Mouse (Mus musculus): ENCODE measurements around the gene Vapa. TPM values are rescaled to one million over a fixed set of nuclear protein-coding genes. Genes with fewer than 3 reads are reported as not detected.

Vapa gene
- polyA plus RNA-seq, 1 experiment from 2014 or later: 190 TPM

DNA sequence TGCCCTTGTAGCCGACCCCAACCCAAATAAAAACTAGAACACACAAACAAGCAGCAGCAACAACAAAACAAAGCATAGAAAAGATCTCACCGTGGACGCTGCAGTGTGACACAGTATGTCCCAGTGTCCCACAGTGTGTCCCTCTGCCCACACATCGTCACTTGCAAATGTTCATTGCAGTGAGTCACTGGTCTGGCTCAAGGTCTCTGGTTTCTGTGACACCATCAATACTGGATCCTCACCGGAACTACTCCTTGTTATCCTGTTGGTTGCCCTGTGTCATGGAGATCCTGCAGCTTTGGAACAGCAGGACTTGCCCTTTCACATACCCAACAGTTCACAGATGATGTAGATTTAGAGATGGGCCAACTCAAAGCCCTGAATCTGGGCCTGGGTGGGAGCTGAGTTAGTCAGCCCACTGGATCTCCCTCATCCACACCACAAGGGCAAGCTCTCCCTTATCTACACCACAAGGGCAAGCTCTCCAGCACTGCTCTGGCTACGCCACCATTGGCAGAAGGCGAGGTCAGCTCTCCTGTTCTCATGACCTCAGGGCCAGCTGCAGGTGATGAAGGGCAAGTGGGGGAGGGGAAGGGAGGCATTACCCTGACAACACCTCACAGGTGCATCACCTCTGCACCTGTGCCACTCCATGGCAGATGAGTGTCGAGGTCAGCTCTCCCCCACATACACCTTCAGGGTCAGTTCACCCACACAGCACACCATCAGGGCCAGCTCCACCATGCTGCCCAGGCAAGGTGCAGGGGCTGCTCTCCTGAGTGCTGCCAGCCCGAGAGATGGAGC, 35.2 kb upstream of the Vapa start:
- H3K9ac ChIP-seq (ENCODE audit: low read depth, low read length): no peak overlapping the region
- ATAC-seq (ENCODE audit: low FRiP score, low TSS enrichment): no peak
- H3K27me3 ChIP-seq (ENCODE audit: control insufficient read depth, insufficient read depth, low read length): no peaks in the 10 kb centered on the region
- H3K36me3 ChIP-seq (ENCODE audit: control insufficient read depth, insufficient read depth, low read length): no peaks in the 10 kb centered on the region
- 84% methylated on average over 9 of the region's 9 CpGs for WGBS
- no peaks in the 10 kb centered on the region; the same call in 1 of the 2 replicates for H3K4me1 ChIP-seq (ENCODE audit: control insufficient read depth, insufficient read depth, low read length)
- H3K4me2 ChIP-seq (replicated peaks; ENCODE audit: low read depth, low read length): no peak overlapping the region
- H3K9me3 ChIP-seq (ENCODE audit: control insufficient read depth, low read length): no peaks in the 10 kb centered on the region
- no peak overlapping the region for H3K27ac ChIP-seq (ENCODE audit: low read depth, low read length)
- no peak overlapping the region for H3K4me3 ChIP-seq (ENCODE audit: low read length)

DNA sequence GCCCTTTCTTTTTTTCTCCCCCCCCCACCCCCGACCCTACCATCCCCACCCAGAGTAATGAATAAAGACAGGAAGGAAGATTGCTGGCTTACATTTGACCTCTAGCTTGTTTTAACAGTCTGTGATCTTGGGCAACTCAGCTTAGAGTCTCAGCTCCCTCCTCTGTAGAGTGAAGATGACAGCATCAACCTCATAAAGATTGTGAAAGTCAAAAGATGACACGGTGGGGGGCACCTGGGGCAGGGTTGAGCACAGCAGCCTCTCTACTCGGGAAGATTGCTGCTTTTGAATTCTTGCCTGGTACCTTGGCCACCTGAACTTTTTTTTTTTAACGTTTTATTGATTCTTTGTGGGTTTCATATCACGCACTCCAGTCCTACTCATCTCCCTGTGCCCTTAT, 34.6 kb upstream of the Vapa start:
- H3K27me3 ChIP-seq (ENCODE audit: control insufficient read depth, insufficient read depth, low read length): no peaks in the 10 kb centered on the region
- no peak overlapping the region for H3K27ac ChIP-seq (ENCODE audit: low read depth, low read length)
- H3K9me3 ChIP-seq (ENCODE audit: control insufficient read depth, low read length): no peaks in the 10 kb centered on the region
- no peaks in the 10 kb centered on the region; the same call in 1 of the 2 replicates for H3K4me1 ChIP-seq (ENCODE audit: control insufficient read depth, insufficient read depth, low read length)
- 49% methylated on average over 5 of the region's 5 CpGs for WGBS
- no peaks in the 10 kb centered on the region for H3K36me3 ChIP-seq (ENCODE audit: control insufficient read depth, insufficient read depth, low read length)
- ATAC-seq (ENCODE audit: low FRiP score, low TSS enrichment): no peak
- H3K9ac ChIP-seq (ENCODE audit: low read depth, low read length): no peak overlapping the region
- no peak overlapping the region for H3K4me3 ChIP-seq (ENCODE audit: low read length)
- no peak overlapping the region for H3K4me2 ChIP-seq (replicated peaks; ENCODE audit: low read depth, low read length)

DNA sequence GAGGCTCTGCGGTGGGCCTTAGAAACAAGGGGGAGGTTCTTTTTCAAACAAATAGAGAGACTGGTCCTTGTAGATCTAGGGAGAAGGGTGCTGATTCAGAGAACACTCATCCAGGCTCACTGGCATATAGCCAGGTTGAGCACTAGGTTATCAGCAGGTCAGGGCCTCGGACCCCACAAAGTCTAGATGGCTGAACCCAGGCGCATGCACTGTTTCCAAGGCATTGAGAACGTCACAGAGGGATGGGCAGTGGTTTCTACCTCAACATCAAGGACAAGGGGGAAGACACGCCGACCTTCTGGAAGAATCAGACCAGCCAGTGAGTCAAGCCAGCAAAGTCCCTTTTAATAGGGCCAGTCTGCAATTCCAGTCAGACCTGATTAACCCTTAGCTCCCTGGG, 33.9 kb upstream of the Vapa start:
- H3K36me3 ChIP-seq (ENCODE audit: control insufficient read depth, insufficient read depth, low read length): no peaks in the 10 kb centered on the region
- no peak overlapping the region for H3K9ac ChIP-seq (ENCODE audit: low read depth, low read length)
- H3K27ac ChIP-seq (ENCODE audit: low read depth, low read length): no peak overlapping the region
- ATAC-seq (ENCODE audit: low FRiP score, low TSS enrichment): no peak
- no peak overlapping the region for H3K4me2 ChIP-seq (replicated peaks; ENCODE audit: low read depth, low read length)
- H3K9me3 ChIP-seq (ENCODE audit: control insufficient read depth, low read length): no peaks in the 10 kb centered on the region
- WGBS: 82% methylated on average over 6 of the region's 6 CpGs
- no peak overlapping the region for H3K4me3 ChIP-seq (ENCODE audit: low read length)
- no peaks in the 10 kb centered on the region for H3K27me3 ChIP-seq (ENCODE audit: control insufficient read depth, insufficient read depth, low read length)
- H3K4me1 ChIP-seq (ENCODE audit: control insufficient read depth, insufficient read depth, low read length): peaks cover 6% of the 10 kb centered on the region

DNA sequence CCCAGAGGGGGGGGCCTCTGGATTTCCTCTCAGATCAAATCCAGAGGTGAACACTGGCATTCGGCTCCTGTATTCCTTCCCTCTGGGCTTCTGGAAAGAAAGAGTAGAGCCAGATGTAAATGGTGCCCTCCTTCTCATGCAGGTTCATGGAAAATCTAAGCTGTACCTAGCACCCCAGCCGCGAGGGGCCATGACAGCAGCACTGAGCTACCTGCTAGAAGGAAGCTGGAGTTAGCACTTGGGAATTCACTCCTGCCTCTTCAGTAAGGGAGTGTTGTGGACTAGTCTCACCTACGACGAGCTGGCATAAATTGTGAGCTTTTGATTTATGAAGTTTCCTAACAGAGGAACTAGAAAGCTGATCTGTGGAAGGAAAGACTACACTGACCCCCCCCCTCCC, 30.2 kb upstream of the Vapa start:
- Histone ChIP-seq H3K4me2 (replicated peaks; ENCODE audit: low read depth, low read length) (no peak overlapping the region), H3K4me1 (ENCODE audit: control insufficient read depth, insufficient read depth, low read length) (peaks cover 6% of the 10 kb centered on the region), H3K4me3 (ENCODE audit: low read length) (no peak overlapping the region), H3K9ac (ENCODE audit: low read depth, low read length) (no peak overlapping the region), H3K36me3 (ENCODE audit: control insufficient read depth, insufficient read depth, low read length) (no peaks in the 10 kb centered on the region), H3K9me3 (ENCODE audit: control insufficient read depth, low read length) (no peaks in the 10 kb centered on the region), H3K27me3 (ENCODE audit: control insufficient read depth, insufficient read depth, low read length) (no peaks in the 10 kb centered on the region), H3K27ac (ENCODE audit: low read depth, low read length) (no peak overlapping the region)
- 62% methylated on average over 5 of the region's 5 CpGs for WGBS
- ATAC-seq (ENCODE audit: low FRiP score, low TSS enrichment): no peak

DNA sequence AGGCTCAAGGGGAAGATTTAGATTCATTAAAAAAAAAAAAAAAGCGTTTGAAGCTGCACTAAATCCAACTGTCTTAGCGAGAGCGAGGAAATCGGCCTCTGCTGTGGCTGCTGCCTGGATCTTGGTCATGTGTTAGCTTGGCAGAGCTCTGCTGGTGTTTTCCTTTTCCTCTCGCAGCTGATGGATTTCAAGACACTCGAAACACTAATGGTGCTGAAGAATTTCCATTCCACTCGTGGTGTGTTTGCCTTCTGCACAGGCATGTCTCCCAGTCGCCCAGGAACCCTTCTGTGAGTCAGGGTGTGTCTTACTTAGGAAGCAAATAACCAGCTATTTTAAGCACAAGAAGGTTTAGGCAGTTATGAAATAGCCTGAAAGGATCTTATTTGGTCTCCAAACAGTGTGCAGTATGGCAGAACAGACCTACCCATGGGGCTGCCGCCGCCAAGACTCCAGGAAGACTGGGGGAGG, 29.7 kb upstream of the Vapa start:
- ATAC-seq (ENCODE audit: low FRiP score, low TSS enrichment): 0 out of 2 replicates have a peak, but pooled peaks have one; percentile 24
- 33% methylated on average over 10 of the region's 10 CpGs for whole genome bisulfite sequencing
- Histone ChIP-seq H3K27ac (ENCODE audit: low read depth, low read length) (no peak overlapping the region), H3K4me2 (replicated peaks; ENCODE audit: low read depth, low read length) (no peak overlapping the region), H3K27me3 (ENCODE audit: control insufficient read depth, insufficient read depth, low read length) (no peaks in the 10 kb centered on the region), H3K4me1 (ENCODE audit: control insufficient read depth, insufficient read depth, low read length) (peaks cover 6% of the 10 kb centered on the region), H3K9me3 (ENCODE audit: control insufficient read depth, low read length) (no peaks in the 10 kb centered on the region), H3K4me3 (ENCODE audit: low read length) (no peak overlapping the region), H3K9ac (ENCODE audit: low read depth, low read length) (no peak overlapping the region), H3K36me3 (ENCODE audit: control insufficient read depth, insufficient read depth, low read length) (no peaks in the 10 kb centered on the region)

DNA sequence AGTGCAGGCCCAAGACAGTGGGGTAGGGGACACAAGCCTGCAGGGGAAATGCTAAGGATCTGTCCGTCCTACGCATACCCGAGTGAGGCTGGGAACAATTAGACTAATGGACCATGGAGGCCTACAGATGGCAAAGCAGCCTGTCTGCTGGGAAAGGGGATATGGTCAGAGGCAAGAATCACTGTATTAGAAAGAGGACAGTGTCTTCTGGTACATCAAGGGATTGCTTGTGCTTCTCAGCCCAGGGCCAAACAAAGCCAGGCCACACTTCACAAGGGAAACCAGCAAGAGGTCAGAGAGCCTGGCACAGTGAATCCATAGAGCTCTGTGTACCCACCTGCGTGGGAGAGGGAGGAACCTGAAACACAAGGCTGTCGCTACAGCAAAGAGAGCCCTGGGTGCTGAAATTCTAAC, 29.2 kb upstream of the Vapa start:
- H3K27me3 ChIP-seq (ENCODE audit: control insufficient read depth, insufficient read depth, low read length): no peaks in the 10 kb centered on the region
- H3K27ac ChIP-seq (ENCODE audit: low read depth, low read length): no peak overlapping the region
- H3K4me3 ChIP-seq (ENCODE audit: low read length): no peak overlapping the region
- peaks cover 6% of the 10 kb centered on the region for H3K4me1 ChIP-seq (ENCODE audit: control insufficient read depth, insufficient read depth, low read length)
- no peaks in the 10 kb centered on the region for H3K36me3 ChIP-seq (ENCODE audit: control insufficient read depth, insufficient read depth, low read length)
- no peak overlapping the region for H3K9ac ChIP-seq (ENCODE audit: low read depth, low read length)
- WGBS: 31% methylated on average over 5 of the region's 5 CpGs
- H3K9me3 ChIP-seq (ENCODE audit: control insufficient read depth, low read length): no peaks in the 10 kb centered on the region
- no peak overlapping the region for H3K4me2 ChIP-seq (replicated peaks; ENCODE audit: low read depth, low read length)
- ATAC-seq (ENCODE audit: low FRiP score, low TSS enrichment): peak; percentile 59; the same call in 1 of the 2 replicates

DNA sequence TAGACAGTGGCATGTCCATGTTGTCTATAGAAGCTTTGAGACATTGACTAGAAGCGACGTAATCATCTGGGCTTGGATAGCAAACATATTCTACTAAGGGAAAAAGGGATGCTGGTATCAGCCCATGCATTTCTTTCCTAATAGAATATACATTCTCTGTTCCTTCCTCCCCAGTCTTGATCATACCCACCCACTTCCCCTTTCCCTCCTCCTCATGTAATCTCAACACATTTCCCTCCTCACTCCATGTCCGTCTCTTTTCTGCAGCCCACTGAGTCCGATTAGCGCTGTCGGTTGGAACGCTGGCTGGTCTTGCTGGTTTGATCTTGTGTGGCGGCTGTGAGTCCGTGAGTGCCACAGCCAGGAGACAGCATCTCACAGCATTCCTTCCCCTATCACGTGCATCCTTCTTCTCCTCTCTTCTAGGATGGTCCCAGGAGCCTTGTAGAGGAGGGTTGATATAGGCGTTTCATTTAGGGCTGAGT, 28.4 kb upstream of the Vapa start, which contains the start of gene Txndc2:
Gene Txndc2, minus strand, starts transcription at position 435 of the 485 bp plus-strand sequence.
- no peaks in the 10 kb centered on the region for H3K27me3 ChIP-seq (ENCODE audit: control insufficient read depth, insufficient read depth, low read length)
- no peak within 1 kb of the TSS for H3K27ac ChIP-seq (ENCODE audit: low read depth, low read length)
- no peaks in the 10 kb centered on the region for H3K9me3 ChIP-seq (ENCODE audit: control insufficient read depth, low read length)
- H3K4me3 ChIP-seq (ENCODE audit: low read length): no peak within 1 kb of the TSS
- H3K36me3 ChIP-seq (ENCODE audit: control insufficient read depth, insufficient read depth, low read length): no peaks in the 10 kb centered on the region
- ATAC-seq (ENCODE audit: low FRiP score, low TSS enrichment): no peak
- no peak within 1 kb of the TSS for H3K4me2 ChIP-seq (replicated peaks; ENCODE audit: low read depth, low read length)
- 83% methylated on average over 11 of the region's 11 CpGs for WGBS
- H3K9ac ChIP-seq (ENCODE audit: low read depth, low read length): no peak within 1 kb of the TSS
- H3K4me1 ChIP-seq (ENCODE audit: control insufficient read depth, insufficient read depth, low read length): peaks cover 6% of the 10 kb centered on the region

DNA sequence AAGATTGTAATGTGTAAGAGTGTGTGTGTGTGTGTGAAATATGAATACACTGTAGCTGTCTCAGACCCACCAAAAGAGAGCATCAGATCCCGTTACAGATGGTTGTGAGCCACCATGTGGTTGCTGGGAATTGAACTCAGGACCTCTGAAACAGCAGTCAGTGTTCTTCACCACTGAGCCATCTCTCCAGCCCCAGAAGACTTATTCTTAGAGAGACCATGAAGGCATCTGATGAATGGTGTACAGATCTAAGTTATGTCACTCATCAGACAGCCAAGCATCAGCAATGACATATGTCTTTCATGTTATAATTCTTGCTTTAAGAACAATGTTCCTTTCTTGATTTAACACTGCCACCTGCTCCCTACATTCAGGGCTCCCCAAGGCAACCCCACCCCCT, 25.8 kb upstream of the Vapa start:
- ATAC-seq (ENCODE audit: low FRiP score, low TSS enrichment): no peak
- no peak overlapping the region for H3K27ac ChIP-seq (ENCODE audit: low read depth, low read length)
- H3K4me1 ChIP-seq (ENCODE audit: control insufficient read depth, insufficient read depth, low read length): peaks cover 6% of the 10 kb centered on the region
- no peak overlapping the region for H3K9ac ChIP-seq (ENCODE audit: low read depth, low read length)
- 90% methylated on average over 1 of the region's 1 CpGs for WGBS
- no peaks in the 10 kb centered on the region for H3K27me3 ChIP-seq (ENCODE audit: control insufficient read depth, insufficient read depth, low read length)
- no peak overlapping the region for H3K4me3 ChIP-seq (ENCODE audit: low read length)
- H3K9me3 ChIP-seq (ENCODE audit: control insufficient read depth, low read length): no peaks in the 10 kb centered on the region
- H3K4me2 ChIP-seq (replicated peaks; ENCODE audit: low read depth, low read length): no peak overlapping the region
- H3K36me3 ChIP-seq (ENCODE audit: control insufficient read depth, insufficient read depth, low read length): no peaks in the 10 kb centered on the region

DNA sequence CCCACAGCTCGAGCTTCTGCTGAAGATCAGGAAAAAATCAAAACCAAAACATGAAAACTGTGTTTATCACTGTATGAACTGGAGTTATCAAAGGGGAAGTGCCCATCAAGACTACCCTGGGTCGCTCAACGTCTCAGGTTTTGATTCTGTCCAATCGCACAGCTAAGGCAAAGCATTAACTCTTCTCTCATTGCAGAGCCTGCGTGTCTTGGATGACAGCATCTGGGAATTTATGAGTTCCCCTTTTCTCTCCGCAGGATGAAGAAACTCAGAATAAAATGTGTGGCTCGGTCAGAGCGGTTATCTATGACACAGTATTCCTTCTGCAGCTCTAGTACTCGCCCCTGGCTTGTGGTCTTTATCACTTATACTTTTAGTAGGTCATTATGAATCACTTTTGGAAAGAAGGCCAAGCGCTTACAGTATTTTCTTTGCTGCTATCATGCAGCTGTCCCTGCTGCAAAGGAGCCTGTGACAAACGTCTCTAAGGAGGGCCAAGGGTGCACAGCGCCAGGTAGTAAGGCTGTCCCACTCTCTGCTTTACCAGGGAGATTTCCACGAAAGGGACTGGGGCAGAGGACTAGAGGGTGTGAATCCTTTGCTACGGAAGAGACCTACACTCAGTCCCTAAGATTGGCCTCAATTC, 22.5 kb upstream of the Vapa start:
- H3K9me3 ChIP-seq (ENCODE audit: control insufficient read depth, low read length): no peaks in the 10 kb centered on the region
- H3K9ac ChIP-seq (ENCODE audit: low read depth, low read length): no peak overlapping the region
- H3K4me2 ChIP-seq (replicated peaks; ENCODE audit: low read depth, low read length): no peak overlapping the region
- H3K27ac ChIP-seq (ENCODE audit: low read depth, low read length): no peak overlapping the region
- H3K36me3 ChIP-seq (ENCODE audit: control insufficient read depth, insufficient read depth, low read length): no peaks in the 10 kb centered on the region
- no peaks in the 10 kb centered on the region for H3K4me1 ChIP-seq (ENCODE audit: control insufficient read depth, insufficient read depth, low read length)
- no peak for ATAC-seq (ENCODE audit: low FRiP score, low TSS enrichment)
- WGBS: 46% methylated on average over 14 of the region's 14 CpGs
- no peaks in the 10 kb centered on the region for H3K27me3 ChIP-seq (ENCODE audit: control insufficient read depth, insufficient read depth, low read length)
- no peak overlapping the region for H3K4me3 ChIP-seq (ENCODE audit: low read length)
